Mouse (Mus musculus) heart, postnatal 4 days (tissue): ENCODE results near the gene Rsrc1. TPM values are rescaled to one million over a fixed set of nuclear protein-coding genes. Genes with fewer than 3 reads are reported as not detected.
"Not testable (repeated sequence)": the region's sequence is repeated elsewhere in the genome, so short reads cannot be mapped to it uniquely, and the experiment has no call there.

Experiments used
- DNase-seq: peaks from one replicate; pipeline ENCODE4 v3.0.0; 2021
- total RNA-seq, 2 experiments: library from RNA; stranded (reverse); gene quantifications; 2 replicates each; pipeline ENCODE4 v1.2.3; 2021

The Rsrc1 gene
- total RNA-seq, 2 experiments from 2014 or later = 24.1 to 24.3 TPM

GRCm38 (mm10) chr3:66985539-66986286 lies 4.5 kb downstream of the Rsrc1 start:
- DNase-seq = peak; percentile 74

DNA sequence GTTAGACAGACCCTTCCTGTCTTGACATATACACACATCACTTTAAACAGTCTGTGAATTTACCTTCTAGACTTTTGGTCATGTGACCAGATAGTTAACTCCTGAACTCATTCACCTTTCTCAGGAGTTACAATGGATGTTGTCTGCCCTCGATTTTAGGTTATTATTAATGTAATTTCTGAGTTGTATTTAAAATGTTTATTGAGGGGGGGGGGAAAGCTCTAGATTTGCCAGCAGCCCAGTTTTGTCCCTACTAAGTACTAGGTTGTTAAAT lies 5.0 kb downstream of the Rsrc1 start:
- DNase-seq = no peak

DNA sequence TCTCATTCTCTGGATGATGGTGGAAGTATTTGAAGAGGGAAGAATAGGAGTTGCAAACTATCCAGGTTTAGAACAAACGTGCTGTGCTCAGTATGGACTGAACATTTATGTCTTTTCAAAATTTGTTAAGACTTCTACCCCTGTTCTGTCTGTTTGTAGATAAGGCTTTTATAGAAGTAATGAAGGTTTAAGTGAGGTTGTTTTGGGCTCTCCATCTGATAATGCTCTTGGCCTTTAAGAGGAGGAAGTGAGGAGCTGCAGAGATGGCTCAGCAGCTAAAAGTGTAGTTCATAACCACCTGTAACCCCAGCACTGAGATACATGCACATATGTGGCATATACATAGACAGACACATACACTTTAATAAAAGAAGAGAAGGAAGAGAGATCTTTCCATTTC lies 15.6 kb downstream of the Rsrc1 start:
- no peak for DNase-seq

DNA sequence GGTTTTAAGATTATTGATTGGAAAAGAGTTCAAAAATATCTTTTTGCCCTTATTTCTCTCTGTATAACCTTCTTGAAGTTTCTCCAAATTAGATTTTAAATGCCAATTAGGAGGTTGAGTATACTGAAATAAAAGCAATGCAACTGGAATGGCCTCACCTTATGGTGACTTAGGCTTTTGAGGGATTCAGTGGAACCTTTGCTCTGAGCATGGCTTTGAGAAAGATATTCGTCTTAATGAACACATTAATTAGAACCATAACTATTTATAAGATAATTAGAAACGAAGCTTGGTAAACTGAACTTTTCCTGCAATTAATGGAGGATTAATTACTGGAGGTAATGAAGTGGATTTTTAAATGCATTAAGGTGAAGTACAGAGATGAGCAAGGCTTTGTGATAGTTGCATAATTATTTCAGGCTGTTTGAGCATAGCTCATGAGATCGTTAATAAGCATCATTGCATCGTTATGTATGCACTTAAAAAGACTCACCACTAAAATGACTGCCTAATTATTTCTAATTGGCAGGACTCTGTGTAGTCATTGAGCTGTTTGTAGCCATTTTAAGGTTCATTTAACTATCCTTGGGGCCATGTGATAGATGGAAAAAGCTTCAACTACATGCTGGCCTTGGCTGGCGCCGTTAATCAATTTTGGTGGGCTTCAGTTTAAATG lies 55.3 kb downstream of the Rsrc1 start:
- no peak for DNase-seq

- no peak for DNase-seq
Measured at GRCm38 (mm10) chr3:67059755-67060154, 78.6 kb downstream of the Rsrc1 start.

GRCm38 (mm10) chr3:67070575-67071488 lies 89.6 kb downstream of the Rsrc1 start:
- DNase-seq = no peak

- not testable (repeated sequence) for DNase-seq
Measured at GRCm38 (mm10) chr3:67073653-67074052, 92.5 kb downstream of the Rsrc1 start.

DNA sequence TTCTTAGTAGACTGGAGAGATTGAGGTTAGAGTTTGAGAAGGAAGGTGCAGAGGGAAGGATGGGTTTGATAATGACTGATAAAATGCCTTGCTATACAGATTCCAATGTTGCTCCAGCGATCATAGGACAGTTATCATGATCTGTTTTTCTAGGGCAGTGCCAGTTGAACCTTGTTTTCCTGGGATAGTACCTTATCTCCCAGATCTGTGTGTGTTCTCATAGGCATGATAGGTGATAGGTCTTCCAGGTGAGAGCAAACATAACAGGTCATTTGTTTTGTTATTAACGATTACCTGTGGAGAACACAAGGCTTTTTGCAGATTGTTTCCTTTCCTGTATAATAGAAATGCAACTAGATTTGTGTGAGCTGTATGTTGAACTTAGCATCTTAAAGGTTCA lies 94.3 kb downstream of the Rsrc1 start:
- DNase-seq = no peak

DNA sequence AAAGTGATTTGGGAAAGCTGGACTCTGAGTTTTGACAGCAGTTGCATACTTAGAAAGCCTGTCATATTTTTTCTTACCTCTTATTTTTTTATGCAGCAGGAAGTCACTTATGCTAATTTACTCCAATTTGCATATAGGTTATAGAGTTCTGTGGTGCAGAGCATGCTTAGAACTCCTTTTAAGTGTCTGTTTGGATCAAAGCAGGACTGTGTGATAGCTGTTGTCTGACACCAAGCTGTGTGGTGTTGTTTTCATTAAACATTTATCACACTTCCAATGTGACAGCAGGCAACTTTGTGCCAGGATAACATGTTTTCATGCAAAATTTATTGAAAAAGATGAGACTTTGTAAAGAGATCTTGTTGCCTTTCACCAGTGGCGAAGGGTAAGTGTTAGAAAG lies 103.6 kb downstream of the Rsrc1 start:
- DNase-seq = no peak

DNA sequence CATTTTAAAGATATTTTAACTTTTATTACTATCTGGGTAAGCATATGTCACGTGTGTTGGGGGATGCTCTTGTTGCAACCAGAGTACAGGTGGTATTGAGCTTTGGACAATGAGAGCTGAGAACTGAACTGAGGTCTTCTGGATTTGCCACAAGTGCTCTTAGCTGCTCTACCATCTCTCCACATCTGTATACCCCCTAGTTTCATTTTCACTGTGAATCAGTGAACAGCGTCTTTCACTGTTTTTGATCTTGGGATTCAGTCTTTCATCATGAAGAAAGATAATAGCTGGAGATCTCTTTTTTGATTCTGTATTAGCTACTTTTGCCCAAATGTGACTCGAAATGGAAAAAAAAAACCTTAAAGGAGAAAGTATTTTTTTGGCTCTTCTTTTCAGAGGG lies 127.2 kb downstream of the Rsrc1 start:
- no peak for DNase-seq

DNA sequence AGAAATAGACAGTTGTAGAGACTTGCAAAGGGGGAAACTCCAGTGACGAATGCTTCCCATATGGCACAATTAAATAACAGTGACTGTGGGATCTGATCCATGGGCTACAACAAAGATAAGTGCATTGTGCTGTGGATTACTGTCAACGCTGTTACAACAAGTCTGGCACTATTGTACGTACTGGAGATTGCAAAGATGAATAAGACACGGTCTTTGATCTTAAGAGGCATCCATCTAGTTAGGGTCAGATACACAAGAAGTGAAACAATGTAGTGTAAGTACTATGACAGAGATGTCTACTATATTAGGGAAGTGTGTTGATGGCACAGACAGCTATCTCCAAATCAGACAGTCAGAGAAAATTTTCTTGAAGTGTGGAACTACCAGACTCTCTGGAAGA lies 135.1 kb downstream of the Rsrc1 start:
- DNase-seq = no peak

DNA sequence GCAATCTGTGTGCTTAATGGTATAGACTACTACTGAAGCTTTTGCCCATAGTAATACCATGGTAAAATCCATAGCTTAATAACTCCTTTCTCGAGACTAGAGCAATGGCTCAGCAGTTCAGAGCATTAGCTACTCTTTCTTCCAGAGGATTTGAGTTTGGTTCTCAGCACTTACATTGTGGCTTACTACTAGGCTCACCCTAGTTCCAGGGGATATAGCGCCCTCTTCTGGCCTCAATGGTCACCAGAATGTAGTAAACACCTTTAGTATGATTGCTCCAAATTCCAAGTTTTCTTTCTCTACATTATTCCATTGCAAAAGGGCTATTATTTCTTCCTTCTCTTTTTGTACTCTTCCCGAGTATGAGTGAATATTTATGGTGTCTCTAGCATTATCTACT lies 151.3 kb downstream of the Rsrc1 start:
- no peak for DNase-seq

GRCm38 (mm10) chr3:67135749-67136375 lies 154.7 kb downstream of the Rsrc1 start:
- DNase-seq = no peak

DNA sequence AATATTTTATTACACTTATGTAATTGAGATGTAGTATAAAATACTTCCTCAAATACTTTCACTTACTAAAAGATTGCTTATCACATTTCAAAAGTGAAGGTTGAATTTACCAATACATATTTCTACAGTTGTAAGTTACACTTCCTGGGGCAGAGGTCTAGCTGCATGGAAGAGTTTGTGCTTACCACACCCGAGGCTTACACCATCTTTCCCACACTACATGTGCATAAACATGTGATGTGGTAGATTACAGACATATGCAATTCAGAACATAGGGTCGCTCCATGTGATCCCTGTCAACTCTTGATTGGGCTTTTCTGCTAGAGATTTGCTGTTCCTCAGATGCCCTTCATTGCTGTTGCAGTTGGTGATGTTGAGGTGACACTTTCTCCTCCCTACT lies 163.8 kb downstream of the Rsrc1 start:
- no peak for DNase-seq

GRCm38 (mm10) chr3:67146280-67146679 lies 165.1 kb downstream of the Rsrc1 start:
- DNase-seq = no peak

DNA sequence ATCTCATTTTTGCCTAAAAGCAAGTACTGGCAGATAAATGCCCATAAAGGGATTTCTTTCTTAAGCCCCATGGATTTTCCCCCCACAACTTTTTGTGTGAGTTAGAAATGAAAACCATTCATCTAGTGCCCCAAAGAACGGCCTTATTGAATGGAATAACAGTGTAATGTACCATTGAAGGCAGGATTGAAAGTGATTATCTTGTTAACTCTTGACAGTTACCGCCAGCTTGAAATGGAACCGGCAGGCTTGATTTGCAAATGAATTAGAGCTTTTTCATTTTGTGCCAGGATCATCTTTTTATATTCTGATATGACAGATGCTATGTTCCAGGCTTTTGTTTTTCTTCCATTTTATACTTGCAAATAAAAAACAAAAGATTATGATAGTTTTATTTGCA lies 166.1 kb downstream of the Rsrc1 start:
- DNase-seq = no peak

GRCm38 (mm10) chr3:67197179-67197578 lies 216.0 kb downstream of the Rsrc1 start:
- DNase-seq = no peak

DNA sequence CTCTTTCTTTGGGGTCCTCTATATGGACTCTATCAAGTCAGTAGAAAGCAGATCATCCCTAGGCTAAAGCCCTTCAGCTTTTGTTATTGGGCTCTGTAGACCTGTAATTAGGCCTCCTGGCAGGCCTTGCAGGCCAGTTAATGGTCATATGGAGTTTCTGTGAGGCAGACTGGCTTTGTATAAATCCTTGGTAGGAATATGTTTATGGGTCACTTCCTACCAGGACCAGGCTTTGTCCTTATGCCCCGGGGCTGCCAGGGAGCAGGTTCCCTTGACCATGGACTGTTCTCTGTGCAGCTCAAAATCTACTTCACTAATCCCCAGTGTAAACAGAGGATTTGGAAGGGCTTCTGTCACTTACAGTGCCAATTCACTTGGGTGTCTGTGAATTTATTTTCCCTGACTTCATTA lies 231.9 kb downstream of the Rsrc1 start:
- DNase-seq = no peak

GRCm38 (mm10) chr3:67232617-67233241 lies 251.5 kb downstream of the Rsrc1 start:
- DNase-seq = no peak

GRCm38 (mm10) chr3:67242451-67242850 lies 261.3 kb downstream of the Rsrc1 start:
- DNase-seq = not testable (repeated sequence)

- no peak for DNase-seq
Measured at GRCm38 (mm10) chr3:67267448-67267847, 286.3 kb downstream of the Rsrc1 start.

- no peak for DNase-seq
Measured at GRCm38 (mm10) chr3:67279781-67280180, 298.6 kb downstream of the Rsrc1 start.
